Mouse (Mus musculus): ENCODE data around the gene Tomm34.

- TF ChIP-seq POLR2A (IDR thresholded peaks at IDR 0.05; ENCODE audit: borderline replicate concordance, extremely low read depth, low read depth, low read length): no peak
- no peak for TF ChIP-seq CTCF (IDR thresholded peaks at IDR 0.05; ENCODE audit: insufficient read depth, low read length)
These were observed 48.5 kb upstream of the Tomm34 start for GRCm38 (mm10) chr2:164119503-164119902.
